Comparison of ENCODE assay signal across 21 mouse cellular contexts in genomic region chr15:101322640-101323039, GRCm38 (mm10). TPM values are rescaled to one million over a fixed set of nuclear protein-coding genes. Genes with fewer than 3 reads are reported as not detected.
"Had no signal": no experiment of that assay in that cellular context is flagged by ENCODE, and none has a peak within 500 bp of the region (broad histone marks: within the 10 kb centered on the region; RNA-seq: fewer than 3 reads in every experiment).

No protein-coding gene starts in this region.

- H3K36me3 ChIP-seq: lung, embryonic 15.5 days; midbrain, embryonic 13.5 days; midbrain, embryonic 15.5 days; neural tube, embryonic 12.5 days had no signal

- H3K4me3 ChIP-seq: lung, embryonic 15.5 days; midbrain, embryonic 13.5 days; midbrain, embryonic 15.5 days; neural tube, embryonic 12.5 days had no signal

- DNase-seq: liver, postnatal 0 days; lung, adult 2 months; lung, postnatal 14 days; lung, postnatal 36 days; retina, postnatal 1 day; right cerebral cortex, adult 18-20 months; right cerebral cortex, postnatal 25 days; right cerebral cortex, postnatal 4 days; spleen, adult 18-20 months; thymus, adult 2 months; thymus, postnatal 25 days; thymus, postnatal 4 days had no signal

- H3K27ac ChIP-seq: lung, embryonic 15.5 days; macrophage; midbrain, embryonic 13.5 days; midbrain, embryonic 15.5 days; neural tube, embryonic 12.5 days had no signal

- H3K27me3 ChIP-seq: lung, embryonic 15.5 days; midbrain, embryonic 13.5 days; midbrain, embryonic 15.5 days; neural tube, embryonic 12.5 days had no signal

- H3K4me1 ChIP-seq: midbrain, embryonic 13.5 days; midbrain, embryonic 15.5 days had no signal

- H3K9me3 ChIP-seq: lung, embryonic 15.5 days; megakaryocyte, embryonic 14.5 days; midbrain, embryonic 13.5 days; midbrain, embryonic 15.5 days; neural tube, embryonic 12.5 days had no signal

RNA-seq across cellular contexts. Expression of gene 6030408B16Rik, which starts 29.6 kb away (rescaled TPM):
- total RNA-seq: megakaryocyte progenitor cell, adult 5-6 weeks; midbrain, postnatal 0 days had no signal
- polyA plus RNA-seq: macrophage; midbrain, embryonic 11.5 days had no signal

RNA-seq across cellular contexts. Expression of gene Krt80, which starts 47.3 kb away (rescaled TPM):
- polyA plus RNA-seq: midbrain, embryonic 11.5 days; neural tube, embryonic 12.5 days had no signal
